Mouse (Mus musculus) ovary, postnatal 10 days (tissue): ENCODE measurements around the gene Masp2.
A peak's percentile ranks its signal among the peaks of the same experiment; 100 is the strongest.

Source experiments
- DNase-seq: peaks from one replicate; pipeline ENCODE4 v3.0.0; 2022; ENCODE audit warnings: low spot score

Gene Masp2

GRCm38 (mm10) chr4:148602357-148603120, at the start of gene Masp2:
Masp2 (plus strand) TSS chr4:148602554.
- no peak for DNase-seq

GRCm38 (mm10) chr4:148557766-148558165, 44.6 kb upstream of the Masp2 start:
- DNase-seq = no peak

DNA sequence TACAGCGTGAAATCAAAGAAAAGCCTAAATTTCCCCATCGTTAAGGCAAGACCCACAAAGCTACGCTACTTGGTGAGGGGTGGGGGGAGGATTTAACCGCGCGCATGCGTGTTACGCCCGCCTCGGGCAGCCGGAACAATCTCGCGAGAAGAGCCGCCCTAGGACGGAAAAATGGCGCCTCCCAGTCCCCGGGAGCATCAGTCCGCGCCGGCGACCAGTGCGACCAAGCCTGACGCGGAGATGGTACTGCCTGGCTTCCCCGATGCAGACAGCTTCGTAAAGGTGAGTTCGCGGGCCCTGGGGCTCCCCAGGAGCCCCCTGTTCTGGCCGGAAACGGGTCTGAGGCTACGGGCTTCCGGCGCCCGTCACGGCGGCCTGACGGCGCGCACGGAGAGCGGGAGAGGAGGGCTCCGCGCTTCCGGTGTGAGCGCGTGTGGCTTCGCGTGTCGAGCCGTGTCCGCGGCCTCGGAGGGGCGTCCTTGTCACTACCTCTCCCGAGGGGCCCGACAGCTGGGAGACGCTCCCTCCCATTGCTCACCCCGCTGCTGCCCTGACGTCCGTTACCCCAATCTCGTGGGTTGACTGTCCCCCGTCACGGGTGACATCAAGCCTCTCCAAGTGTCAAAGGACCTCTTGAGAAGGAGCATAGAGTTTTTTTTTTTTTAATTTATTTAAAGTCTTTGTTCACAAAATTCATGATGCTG, 43.9 kb upstream of the Masp2 start, which contains the start of gene Exosc10:
Exosc10 (plus strand) TSS at position 133 of the 704 bp plus-strand sequence.
- DNase-seq = peak; percentile 79

DNA sequence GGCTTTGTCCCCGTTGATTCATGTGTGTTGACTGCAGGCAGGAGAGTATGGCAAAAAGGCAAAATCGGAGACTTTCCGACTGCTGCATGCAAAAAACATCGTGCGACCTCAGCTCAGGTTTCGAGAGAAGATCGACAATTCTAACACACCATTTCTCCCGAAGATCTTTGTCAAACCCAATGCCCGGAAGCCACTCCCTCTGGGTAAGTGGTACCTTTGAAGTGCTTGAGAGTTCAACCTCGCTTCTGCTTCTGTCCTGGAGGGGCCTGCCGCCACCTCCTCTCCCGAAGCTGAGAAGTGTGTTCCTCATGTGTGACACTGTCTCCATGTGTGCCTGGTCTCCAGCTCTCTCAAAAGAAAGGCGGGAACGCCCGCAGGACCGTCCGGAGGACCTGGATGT, 39.7 kb upstream of the Masp2 start:
- DNase-seq = no peak

DNA sequence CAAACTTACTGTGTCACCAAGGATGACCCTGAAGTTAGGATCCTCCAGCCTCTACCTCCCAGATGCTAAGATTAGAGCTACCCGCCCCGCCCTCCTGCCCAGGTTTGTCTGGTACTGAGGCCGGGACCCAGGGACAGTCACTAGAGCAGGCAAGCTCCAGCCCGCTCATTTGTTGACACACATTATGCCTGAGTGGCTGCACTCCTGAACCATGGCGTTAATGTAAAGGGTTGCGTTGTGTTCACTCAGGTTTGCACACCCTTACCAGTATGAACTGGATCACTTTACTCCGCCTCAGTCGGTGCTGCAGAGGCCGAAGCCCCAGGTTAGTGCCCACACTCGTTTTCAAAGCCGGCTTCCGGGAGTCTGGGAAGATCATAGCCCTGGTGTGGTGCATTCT, 38.8 kb upstream of the Masp2 start:
- no peak for DNase-seq

DNA sequence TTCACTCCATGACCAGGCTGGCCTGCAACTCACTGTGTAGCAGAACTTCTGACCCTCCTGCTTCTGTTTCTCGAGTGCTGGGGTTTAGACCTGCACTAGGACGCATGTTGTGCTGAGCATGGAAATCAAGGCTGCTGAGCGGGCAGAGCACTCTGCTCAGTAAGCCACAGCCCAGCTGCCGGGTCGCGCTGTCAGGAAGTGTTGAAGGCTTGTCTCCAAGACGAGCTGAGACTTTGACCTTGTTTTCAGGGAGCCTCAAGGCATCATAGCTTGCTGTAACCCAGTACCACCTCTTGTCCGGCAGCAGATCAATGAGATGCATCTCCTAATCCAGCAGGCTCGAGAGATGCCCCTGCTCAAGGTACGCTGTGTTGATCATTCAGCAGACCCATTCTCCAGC, 32.2 kb upstream of the Masp2 start:
- DNase-seq = no peak

- DNase-seq = no peak
These were observed 31.6 kb upstream of the Masp2 start for GRCm38 (mm10) chr4:148570693-148571295.

GRCm38 (mm10) chr4:148573222-148573621, 29.1 kb upstream of the Masp2 start:
- no peak for DNase-seq

GRCm38 (mm10) chr4:148580765-148581164, 21.6 kb upstream of the Masp2 start:
- no peak for DNase-seq

GRCm38 (mm10) chr4:148581422-148581821, 20.9 kb upstream of the Masp2 start:
- no peak for DNase-seq

- DNase-seq = no peak
These were observed 19.1 kb upstream of the Masp2 start for GRCm38 (mm10) chr4:148583257-148583656.

- DNase-seq = no peak
These were observed 15.7 kb upstream of the Masp2 start for GRCm38 (mm10) chr4:148586648-148587047.

DNA sequence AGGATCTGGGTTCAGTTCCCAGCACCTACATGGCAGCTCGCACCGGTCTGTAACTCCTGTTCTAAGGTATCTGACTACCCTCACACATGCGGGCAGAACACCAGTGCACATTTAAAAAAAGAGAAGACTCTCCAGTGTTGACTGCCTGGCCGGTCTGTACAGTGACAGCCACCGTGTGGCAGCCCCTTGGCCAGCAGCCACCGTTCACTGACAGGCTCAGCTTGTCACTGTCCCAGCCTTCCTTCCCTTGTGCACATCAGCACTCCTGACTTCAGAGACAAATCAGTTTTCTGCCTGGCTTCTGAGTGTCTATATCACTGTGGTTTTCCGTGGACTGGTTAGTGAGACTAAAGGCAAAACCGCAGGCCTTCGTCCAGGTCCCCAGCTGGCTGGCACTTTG, 13.6 kb upstream of the Masp2 start:
- no peak for DNase-seq

DNA sequence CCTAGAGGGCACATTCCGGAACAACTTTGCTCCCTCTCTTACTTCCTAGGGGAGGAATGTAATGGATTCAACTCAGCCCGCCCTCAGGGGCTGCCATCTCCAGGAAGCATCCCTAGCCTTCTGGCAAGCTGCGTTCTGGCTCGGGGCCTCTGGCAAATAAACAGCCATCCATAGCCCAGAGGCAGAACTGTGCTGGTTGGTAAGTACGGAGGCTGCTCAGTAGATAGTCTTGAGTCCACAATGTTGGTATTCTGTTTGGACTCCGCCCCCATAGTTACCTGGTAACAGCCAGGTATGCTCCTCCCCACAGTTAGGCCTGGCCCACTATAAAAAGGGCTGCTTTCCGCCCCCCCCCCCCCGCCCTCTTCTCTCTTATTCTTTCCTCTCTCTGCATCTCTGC, 12.8 kb upstream of the Masp2 start:
- no peak for DNase-seq

DNA sequence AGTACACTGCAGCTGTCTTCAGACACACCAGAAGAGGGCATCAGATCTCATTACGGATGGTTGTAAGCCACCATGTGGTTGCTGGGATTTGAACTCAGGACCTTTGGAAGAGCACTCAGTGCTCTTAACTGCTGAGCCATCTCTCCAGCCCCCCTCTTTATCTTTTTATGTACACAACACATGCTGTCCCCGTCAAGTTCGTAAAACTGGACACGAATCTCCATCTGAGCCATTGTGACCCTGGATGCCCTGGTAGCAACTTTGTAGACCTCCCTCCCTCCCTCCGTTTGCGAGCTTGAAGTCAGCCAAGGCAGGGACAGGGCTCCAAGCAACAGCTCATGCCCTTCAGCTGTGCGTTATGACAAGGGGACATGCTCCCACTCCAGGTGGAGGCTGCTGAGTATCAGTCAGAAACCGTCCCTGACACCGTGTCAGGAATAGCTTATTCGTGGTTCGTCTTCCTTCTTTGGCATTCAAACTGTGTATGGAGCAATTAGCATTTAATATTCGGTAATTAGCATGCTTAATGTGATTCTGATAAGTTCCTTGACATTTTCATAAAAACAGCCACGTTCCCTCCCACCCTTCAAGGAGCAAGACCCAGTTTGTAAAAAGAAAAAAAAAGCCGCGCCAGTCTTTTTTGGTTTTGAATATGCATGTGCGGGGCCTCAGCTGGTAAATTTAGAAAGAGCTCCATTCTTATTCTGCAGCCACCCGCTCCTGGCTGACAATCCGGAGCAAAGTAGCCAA, 11.8 kb upstream of the Masp2 start:
- DNase-seq = no peak

DNA sequence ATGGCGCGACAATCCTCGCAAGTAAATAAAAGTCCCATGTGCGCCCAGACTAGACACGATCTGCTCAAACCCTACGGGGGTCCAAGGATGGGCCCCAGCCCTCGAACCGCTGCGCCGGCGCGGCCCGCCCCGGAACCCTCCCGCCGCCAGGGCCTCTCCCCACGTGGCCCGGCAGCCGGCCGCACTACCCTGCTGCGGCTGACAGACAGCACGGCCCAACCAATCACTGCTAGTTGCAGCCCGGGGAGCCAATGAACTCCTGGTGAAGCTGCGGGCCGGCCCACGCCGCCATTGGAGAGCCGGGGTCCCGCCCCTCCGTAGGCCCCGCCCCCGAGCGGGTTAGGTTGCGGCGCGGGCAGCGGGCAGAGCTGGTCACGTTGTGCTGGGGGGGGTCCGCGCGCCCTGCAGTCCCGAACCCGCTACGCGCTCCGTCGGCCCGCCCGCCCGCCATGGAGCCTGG, 11.2 kb upstream of the Masp2 start, which contains the start of gene Srm:
Srm (plus strand) TSS at position 333 of the 460 bp plus-strand sequence.
- peak; percentile 87 for DNase-seq

DNA sequence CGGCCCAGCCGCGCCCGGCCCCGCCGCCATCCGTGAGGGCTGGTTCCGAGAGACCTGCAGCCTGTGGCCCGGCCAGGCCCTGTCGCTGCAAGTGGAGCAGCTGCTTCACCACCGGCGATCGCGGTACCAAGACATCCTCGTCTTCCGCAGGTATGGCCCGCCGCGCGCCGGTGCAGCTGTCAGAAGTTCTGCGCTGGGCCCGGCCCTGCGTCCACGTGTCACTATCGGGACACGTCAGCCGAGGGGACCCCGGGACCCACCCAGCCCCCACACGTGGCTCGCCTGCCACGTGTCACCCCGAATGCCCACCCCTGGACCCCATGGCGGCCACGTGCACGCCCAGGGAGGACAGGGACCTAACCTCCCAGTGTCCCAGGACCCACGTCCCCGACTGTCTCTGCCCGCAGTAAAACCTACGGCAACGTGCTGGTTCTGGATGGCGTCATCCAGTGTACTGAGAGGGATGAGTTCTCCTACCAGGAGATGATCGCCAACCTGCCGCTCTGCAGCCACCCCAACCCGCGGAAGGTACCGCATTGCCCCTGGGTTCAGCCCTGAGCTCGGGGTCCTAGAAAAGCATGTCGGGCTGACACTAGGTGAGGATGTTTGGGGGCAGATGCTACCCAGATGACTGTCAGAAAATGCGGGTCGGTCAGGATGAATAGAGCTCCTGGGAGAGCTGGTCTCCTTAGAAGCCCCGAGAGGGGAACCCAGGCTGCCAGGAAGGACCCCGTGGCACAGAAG, 10.5 kb upstream of the Masp2 start:
- no peak for DNase-seq

- DNase-seq = no peak
These were observed 8.4 kb upstream of the Masp2 start for GRCm38 (mm10) chr4:148593996-148594395.

GRCm38 (mm10) chr4:148595916-148596315, 6.4 kb upstream of the Masp2 start:
- DNase-seq = no peak

DNA sequence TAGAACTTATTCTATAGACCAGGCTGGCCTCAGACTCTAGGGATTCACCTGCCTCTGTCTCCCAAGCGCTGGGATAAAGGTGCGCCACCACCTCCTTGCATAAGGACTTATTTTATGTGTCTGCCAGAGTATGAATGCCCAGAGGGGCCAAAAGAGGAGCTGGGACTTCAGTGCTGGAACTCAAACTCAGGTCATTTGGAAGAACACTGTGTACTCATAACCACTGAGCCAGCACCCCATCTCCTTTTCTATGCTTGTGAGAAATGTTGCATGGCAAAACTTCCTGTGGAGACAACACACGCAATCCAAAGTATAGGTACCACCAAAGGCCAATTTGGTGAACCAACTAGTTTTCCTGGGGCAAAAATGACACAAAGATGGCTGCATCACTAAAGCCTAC, 5.6 kb upstream of the Masp2 start:
- no peak for DNase-seq

- DNase-seq = no peak
These were observed 3.5 kb upstream of the Masp2 start for GRCm38 (mm10) chr4:148598826-148599225.
